In the genomic region with DNA sequence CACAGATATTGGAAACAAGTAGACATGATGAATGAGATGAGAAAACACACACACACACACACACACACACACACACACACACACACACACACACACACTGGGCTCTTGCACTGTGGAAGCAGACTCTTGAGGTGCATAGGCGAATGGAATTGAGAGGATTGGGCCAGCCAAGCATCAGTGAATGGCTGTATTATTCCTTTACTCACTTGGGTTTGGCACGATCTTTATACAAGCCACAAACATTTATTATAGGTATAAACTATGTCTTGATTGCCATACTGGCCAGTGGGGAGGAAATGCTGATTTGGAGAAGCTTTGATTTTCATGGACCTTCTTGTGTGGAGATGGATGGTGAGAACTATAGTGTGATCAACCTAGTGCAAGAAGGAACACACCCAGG, we compare ENCODE assay signal across 22 mouse cellular contexts. TPM values are rescaled to one million over a fixed set of nuclear protein-coding genes. Genes with fewer than 3 reads are reported as not detected.
A peak's percentile ranks its signal among the peaks of the same experiment; 100 is the strongest.
DNase-seq lines count a peak whose midpoint lies in the region; ATAC-seq lines count a peak whose summit lies in the region.
"Had no signal": no experiment of that assay in that cellular context is flagged by ENCODE, and none has a peak within 500 bp of the region (broad histone marks: within the 10 kb centered on the region; RNA-seq: fewer than 3 reads in every experiment).

No protein-coding gene starts in this region.

- ATAC-seq in midbrain, embryonic 11.5 days (ENCODE audit: low FRiP score), result no peak
- ATAC-seq: activated CD4-positive, CD25-positive, alpha-beta regulatory T cell, adult 4 months; forebrain, embryonic 14.5 days; forebrain, embryonic 16.5 days; Patski had no signal

- H3K27me3 ChIP-seq in heart, embryonic 10.5 days (ENCODE audit: insufficient read depth, poor library complexity, severe bottlenecking), result no peaks in the 10 kb centered on the region
- H3K27me3 ChIP-seq in midbrain, embryonic 11.5 days (ENCODE audit: control insufficient read depth, insufficient read depth, low read length), result no peaks in the 10 kb centered on the region
- H3K27me3 ChIP-seq: embryonic facial prominence, embryonic 12.5 days; forebrain, embryonic 12.5 days; Patski had no signal

- H3K4me1 ChIP-seq in heart, embryonic 10.5 days, result no peaks in the 10 kb centered on the region
- no peaks in the 10 kb centered on the region for H3K4me1 ChIP-seq in midbrain, embryonic 11.5 days (ENCODE audit: control insufficient read depth, insufficient read depth, low read length)
- H3K4me1 ChIP-seq: embryonic facial prominence, embryonic 10.5 days; embryonic facial prominence, embryonic 12.5 days; forebrain, embryonic 10.5 days; forebrain, embryonic 12.5 days had no signal

- H3K27ac ChIP-seq in heart, embryonic 10.5 days, result no peak overlapping the region
- H3K27ac ChIP-seq in midbrain, embryonic 11.5 days (ENCODE audit: low read depth, low read length), result no peak overlapping the region
- H3K27ac ChIP-seq: embryonic facial prominence, embryonic 10.5 days; embryonic facial prominence, embryonic 12.5 days; forebrain, embryonic 10.5 days; forebrain, embryonic 12.5 days had no signal

- H3K9me3 ChIP-seq in heart, embryonic 10.5 days, result no peaks in the 10 kb centered on the region; the same call in 1 of the 2 replicates
- no peaks in the 10 kb centered on the region for H3K9me3 ChIP-seq in midbrain, embryonic 11.5 days (ENCODE audit: control insufficient read depth, low read length)
- H3K9me3 ChIP-seq: embryonic facial prominence, embryonic 10.5 days; embryonic facial prominence, embryonic 12.5 days; forebrain, embryonic 10.5 days; forebrain, embryonic 12.5 days had no signal

- no peak overlapping the region for H3K9ac ChIP-seq in midbrain, embryonic 11.5 days (ENCODE audit: low read length)
- H3K9ac ChIP-seq: embryonic facial prominence, embryonic 12.5 days; forebrain, embryonic 12.5 days had no signal

- H3K4me2 ChIP-seq in midbrain, embryonic 11.5 days, result no peak overlapping the region
- H3K4me2 ChIP-seq: embryonic facial prominence, embryonic 12.5 days; forebrain, embryonic 12.5 days had no signal

- DNase-seq in heart, embryonic 10.5 days (ENCODE audit: low spot score), result peak; percentile 39
- no peak for DNase-seq in heart, postnatal 4 days
- peak; percentile 53 for DNase-seq in fibroblast of lung, adult 2 months (ENCODE audit: low read depth)
- DNase-seq in midbrain, embryonic 11.5 days (ENCODE audit: low spot score, missing footprints), result no peak
- DNase-seq in gastrocnemius, postnatal 14 days, result no peak
- DNase-seq: adrenal gland, adult 8-10 months; adrenal gland, postnatal 14 days; adrenal gland, postnatal 36 days; cerebellum, adult 11-12 months; cerebellum, adult 2 months; cerebellum, adult 9-10 months; cerebellum, postnatal 10 days; cerebellum, postnatal 25 days had no signal

- no peaks in the 10 kb centered on the region for H3K36me3 ChIP-seq in heart, embryonic 10.5 days
- no peaks in the 10 kb centered on the region for H3K36me3 ChIP-seq in midbrain, embryonic 11.5 days (ENCODE audit: control insufficient read depth, insufficient read depth, low read length)
- H3K36me3 ChIP-seq: embryonic facial prominence, embryonic 10.5 days; embryonic facial prominence, embryonic 12.5 days; forebrain, embryonic 10.5 days; forebrain, embryonic 12.5 days had no signal

- intact Hi-C loops in gastrocnemius, postnatal 14 days (cut with DNase I; ENCODE audit: low total_unique reads), result no loop called here

- WGBS in heart, embryonic 10.5 days, result 66% methylated on average over 2 of the region's 2 CpGs
- 85% methylated on average over 2 of the region's 2 CpGs for WGBS in midbrain, embryonic 11.5 days

- H3K4me3 ChIP-seq in heart, embryonic 10.5 days, result no peak overlapping the region
- no peak overlapping the region for H3K4me3 ChIP-seq in midbrain, embryonic 11.5 days (ENCODE audit: low read depth, low read length)
- H3K4me3 ChIP-seq: embryonic facial prominence, embryonic 10.5 days; embryonic facial prominence, embryonic 12.5 days; forebrain, embryonic 10.5 days; forebrain, embryonic 12.5 days had no signal

RNA-seq across cellular contexts. Expression of gene Adra1d, which starts 19.4 kb away (rescaled TPM):
- 0.21 and 0.59 TPM in 2 replicates for polyA plus RNA-seq in heart, embryonic 10.5 days (2016; fragmentation: Nextera tagmentation; extraction: Ambion mirVana)
- 1 to 10 TPM; 2.8 to 3.8 TPM for total RNA-seq in heart, postnatal 4 days (2021)
- 0.19 and 0.34 TPM in 2 replicates for polyA plus RNA-seq in midbrain, embryonic 11.5 days (2014; fragmentation: Nextera tagmentation; extraction: Ambion mirVana)
- total RNA-seq in gastrocnemius, postnatal 14 days (2021), result 1 to 10 TPM; 2.1 TPM
- total RNA-seq: MEL had no signal
- polyA plus RNA-seq: activated CD4-positive, CD25-positive, alpha-beta regulatory T cell, adult 4 months; embryonic facial prominence, embryonic 10.5 days; forebrain, embryonic 12.5 days; forebrain, embryonic 14.5 days had no signal

Comparison
In these comparisons a context has a peak if more than half of its experiments do, and no peak if none do; other contexts are left out.
1. DNase-seq: peak in heart, embryonic 10.5 days (single experiment) and fibroblast of lung, adult 2 months (single experiment); none in heart, postnatal 4 days (single experiment), midbrain, embryonic 11.5 days (single experiment) and gastrocnemius, postnatal 14 days (single experiment).